Mouse (Mus musculus) midbrain, embryonic 11.5 days (tissue): ENCODE measurements around the gene Cyp27b1. TPM values are rescaled to one million over a fixed set of nuclear protein-coding genes. Genes with fewer than 3 reads are reported as not detected.
"Not testable (repeated sequence)": the region's sequence is repeated elsewhere in the genome, so short reads cannot be mapped to it uniquely, and the experiment has no call there.

Source experiments
- ATAC-seq: fragments of 200-750 bp; cut with Nextera tagmentation; 2 replicates; pipeline ENCODE4 v1.8.0; 2017; ENCODE audit warnings: moderate TSS enrichment, moderate library complexity; ENCODE audit not compliant: low FRiP score
- DNase-seq: peaks from one replicate; pipeline ENCODE4 v3.0.0; 2015; ENCODE audit warnings: low spot score; ENCODE audit errors: missing footprints
- H3K27ac ChIP-seq: fragments of 300-500 bp; sonication (generic); 2 replicates; pipeline ENCODE4 v1.5.1; 2014; ENCODE audit warnings: low read depth, low read length
- H3K27me3 ChIP-seq: fragments of 300-500 bp; sonication (generic); 2 replicates; pipeline ENCODE4 v1.6.1; 2014; ENCODE audit warnings: mild to moderate bottlenecking, low read length, moderate library complexity, mixed read lengths; ENCODE audit not compliant: control insufficient read depth, insufficient read depth
- H3K36me3 ChIP-seq: fragments of 300-500 bp; sonication (generic); 2 replicates; pipeline ENCODE4 v1.6.1; 2014; ENCODE audit warnings: mild to moderate bottlenecking, low read length, moderate library complexity, mixed read lengths; ENCODE audit not compliant: control insufficient read depth, insufficient read depth
- H3K4me1 ChIP-seq: fragments of 300-500 bp; sonication (generic); 2 replicates; pipeline ENCODE4 v1.6.1; 2014; ENCODE audit warnings: low read length; ENCODE audit not compliant: control insufficient read depth, insufficient read depth
- H3K4me2 ChIP-seq: fragments of 300-500 bp; sonication (generic); 2 replicates; pipeline ENCODE4 v1.6.1; 2014; ENCODE audit warnings: mild to moderate bottlenecking, moderate library complexity
- H3K4me3 ChIP-seq: fragments of 300-500 bp; sonication (generic); 2 replicates; pipeline ENCODE4 v1.5.1; 2014; ENCODE audit warnings: low read depth, low read length
- H3K9ac ChIP-seq: fragments of 300-500 bp; sonication (generic); 2 replicates; pipeline ENCODE4 v1.6.1; 2014; ENCODE audit warnings: low read length
- H3K9me3 ChIP-seq: fragments of 300-500 bp; sonication (generic); 2 replicates; pipeline ENCODE4 v1.6.1; 2016; ENCODE audit warnings: low read length; ENCODE audit not compliant: control insufficient read depth
- WGBS: fragments of 180-500 bp; shearing (Covaris S2); extraction: QIAGEN DNeasy Blood & Tissue Kit; methylation state at CpG from one replicate; pipeline ENCODE4 v1.1.7; 2014; 5-methylcytosine and 5-hydroxymethylcytosine counted together
- polyA plus RNA-seq: library from polyadenylated mRNA; unstranded; fragments of >200 nt; fragmentation: Nextera tagmentation; extraction: Ambion mirVana; gene quantifications from 2 replicates; pipeline ENCODE4 v1.2.1, GENCODE M21; 2014

Gene Cyp27b1
- polyA plus RNA-seq, 1 experiment from 2014 or later, result not detected

DNA sequence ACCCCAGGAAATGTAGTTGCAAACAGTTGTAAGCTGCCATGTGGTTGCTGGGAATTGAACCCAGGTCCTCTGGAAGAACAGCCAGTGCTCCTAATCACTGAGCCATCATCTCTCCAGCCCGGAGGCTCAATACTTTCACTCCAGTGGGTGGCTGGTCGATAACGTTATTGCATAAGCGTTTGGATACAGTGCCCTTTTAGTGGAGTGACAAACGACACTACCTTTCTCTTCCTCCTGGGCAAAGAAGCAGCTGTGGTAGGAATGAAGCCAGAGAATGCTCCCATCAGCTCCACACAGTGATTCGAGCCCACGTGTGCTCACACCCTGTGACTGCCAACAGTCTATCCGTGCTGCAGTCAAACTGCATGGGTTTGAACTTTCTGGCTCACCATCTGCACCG, 23.2 kb downstream of the Cyp27b1 start:
- ATAC-seq (no peak), DNase-seq (no peak)
- H3K4me3 ChIP-seq, result peak overlapping the region; percentile 63
- H3K27ac ChIP-seq, result no peak overlapping the region
- H3K9ac ChIP-seq, result peak overlapping the region; percentile 77
- H3K27me3 ChIP-seq, result no peaks in the 10 kb centered on the region
- H3K36me3 ChIP-seq, result peaks cover 15% of the 10 kb centered on the region
- peaks cover 14% of the 10 kb centered on the region for H3K4me1 ChIP-seq
- WGBS, result 82% methylated on average over 9 of the region's 9 CpGs
- H3K4me2 ChIP-seq, result peak overlapping the region; percentile 79
- H3K9me3 ChIP-seq, result no peaks in the 10 kb centered on the region

- DNase-seq, H3K27ac ChIP-seq, H3K9ac ChIP-seq, H3K27me3 ChIP-seq, H3K4me3 ChIP-seq, ATAC-seq, H3K36me3 ChIP-seq, H3K4me2 ChIP-seq, H3K9me3 ChIP-seq: not testable (repeated sequence)
- 88% methylated on average over 4 of the region's 4 CpGs for WGBS
- peaks cover 14% of the 10 kb centered on the region for H3K4me1 ChIP-seq
These were observed 24.2 kb downstream of the Cyp27b1 start for GRCm38 (mm10) chr10:127072270-127072669.

DNA sequence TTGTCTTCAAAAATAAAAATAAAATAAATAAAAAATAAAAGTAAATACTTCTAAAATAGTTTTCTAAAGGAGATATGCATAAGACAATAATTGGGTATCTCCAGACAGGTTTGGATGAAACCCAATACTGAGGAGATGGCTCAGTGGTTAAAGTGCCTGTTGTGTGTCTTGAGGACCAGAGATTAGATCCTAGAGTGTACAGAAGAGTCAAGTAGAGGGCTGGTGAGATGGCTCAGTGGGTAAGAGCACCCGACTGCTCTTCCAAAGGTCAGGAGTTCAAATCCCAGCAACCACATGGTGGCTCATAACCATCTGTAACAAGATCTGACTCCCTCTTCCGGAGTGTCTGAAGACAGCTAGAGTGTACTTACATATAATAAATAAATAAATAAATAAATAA, 24.9 kb downstream of the Cyp27b1 start:
- H3K9ac ChIP-seq, ATAC-seq, H3K9me3 ChIP-seq, H3K27ac ChIP-seq, DNase-seq, H3K36me3 ChIP-seq, H3K4me2 ChIP-seq, H3K4me3 ChIP-seq, H3K27me3 ChIP-seq: not testable (repeated sequence)
- peaks cover 17% of the 10 kb centered on the region for H3K4me1 ChIP-seq
- WGBS, result 85% methylated on average over 2 of the region's 2 CpGs

- 97% methylated on average over 1 of the region's 1 CpGs for WGBS
- no peak for ATAC-seq
These were observed 25.9 kb downstream of the Cyp27b1 start for GRCm38 (mm10) chr10:127073981-127074380.

DNA sequence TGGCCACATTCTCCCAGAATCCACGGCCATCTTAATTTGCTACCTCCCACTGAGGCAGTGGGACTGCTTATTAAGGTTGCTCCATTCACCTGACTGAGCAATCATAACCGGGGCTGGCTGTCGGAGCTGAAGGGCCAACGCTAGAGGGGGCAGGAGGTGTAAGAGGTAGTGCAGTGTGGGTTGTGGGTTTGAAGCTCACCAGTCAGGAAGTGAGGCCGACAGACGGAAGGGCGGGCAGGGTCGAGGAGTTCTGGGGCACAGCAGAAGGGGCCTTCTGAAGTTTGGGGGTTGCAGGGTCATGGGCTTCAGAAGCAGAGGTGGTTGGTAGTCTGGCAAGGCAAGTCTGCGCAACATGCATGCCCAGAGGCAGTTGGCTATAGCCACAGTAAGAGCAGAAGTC, 27.0 kb downstream of the Cyp27b1 start, which contains the start of gene Agap2:
Agap2 (plus strand) TSS at position 205 of the 400 bp plus-strand sequence.
- peaks cover 9% of the 10 kb centered on the region for H3K27me3 ChIP-seq
- DNase-seq, result no peak
- H3K27ac ChIP-seq, result no peak within 1 kb of the TSS
- peaks cover 15% of the 10 kb centered on the region for H3K4me1 ChIP-seq
- WGBS, result 68% methylated on average over 9 of the region's 9 CpGs
- ATAC-seq, result no peak
- H3K4me2 ChIP-seq, result no peak within 1 kb of the TSS
- no peaks in the 10 kb centered on the region for H3K9me3 ChIP-seq
- no peak within 1 kb of the TSS for H3K9ac ChIP-seq
- H3K36me3 ChIP-seq, result no peaks in the 10 kb centered on the region
- H3K4me3 ChIP-seq, result no peak within 1 kb of the TSS

More at GRCm38 (mm10) chr10:127073981-127074380, 25.9 kb downstream of the Cyp27b1 start:
- Histone ChIP-seq H3K4me3 (no peak overlapping the region), H3K4me1 (peaks cover 18% of the 10 kb centered on the region), H3K9me3 (no peaks in the 10 kb centered on the region), H3K9ac (no peak overlapping the region), H3K27me3 (no peaks in the 10 kb centered on the region), H3K27ac (no peak overlapping the region), H3K4me2 (no peak overlapping the region), H3K36me3 (no peaks in the 10 kb centered on the region)
- no peak for DNase-seq

- Histone ChIP-seq H3K9ac (no peak overlapping the region), H3K36me3 (no peaks in the 10 kb centered on the region), H3K27me3 (peaks cover 15% of the 10 kb centered on the region), H3K27ac (no peak overlapping the region), H3K4me2 (no peak overlapping the region), H3K9me3 (no peaks in the 10 kb centered on the region), H3K4me1 (peaks cover 19% of the 10 kb centered on the region), H3K4me3 (no peak overlapping the region)
- ATAC-seq, result no peak
- 83% methylated on average over 8 of the region's 8 CpGs for WGBS
- DNase-seq, result no peak
These were observed 27.6 kb downstream of the Cyp27b1 start for GRCm38 (mm10) chr10:127075651-127076050.

GRCm38 (mm10) chr10:127076082-127076481, 28.0 kb downstream of the Cyp27b1 start:
- Histone ChIP-seq H3K9ac (no peak overlapping the region), H3K4me1 (peaks cover 24% of the 10 kb centered on the region), H3K27me3 (peaks cover 19% of the 10 kb centered on the region), H3K9me3 (no peaks in the 10 kb centered on the region), H3K27ac (no peak overlapping the region), H3K4me2 (no peak overlapping the region), H3K4me3 (no peak overlapping the region), H3K36me3 (no peaks in the 10 kb centered on the region)
- ATAC-seq (no peak), DNase-seq (no peak)
- WGBS, result 57% methylated on average over 4 of the region's 4 CpGs

GRCm38 (mm10) chr10:127077515-127077914, 29.5 kb downstream of the Cyp27b1 start:
- ATAC-seq (no peak), DNase-seq (peak; percentile 81)
- Histone ChIP-seq H3K27me3 (peaks cover 30% of the 10 kb centered on the region), H3K27ac (no peak overlapping the region; the same call in 1 of the 2 replicates), H3K9ac (no peak overlapping the region), H3K4me1 (peaks cover 32% of the 10 kb centered on the region), H3K4me2 (0 out of 2 replicates have a peak overlapping the region, but pooled peaks have one; percentile 10), H3K36me3 (no peaks in the 10 kb centered on the region), H3K9me3 (no peaks in the 10 kb centered on the region), H3K4me3 (no peak overlapping the region)
- WGBS, result 4% methylated on average over 10 of the region's 10 CpGs

- WGBS, result 1% methylated on average over 12 of the region's 12 CpGs
- no peaks in the 10 kb centered on the region for H3K9me3 ChIP-seq
- no peak overlapping the region for H3K27ac ChIP-seq
- ATAC-seq (peak; percentile 33; the same call in 1 of the 2 replicates), DNase-seq (peak; percentile 98)
- H3K4me1 ChIP-seq, result peaks cover 33% of the 10 kb centered on the region
- no peaks in the 10 kb centered on the region for H3K36me3 ChIP-seq
- peak overlapping the region; percentile 68 for H3K4me3 ChIP-seq
- peaks cover 35% of the 10 kb centered on the region for H3K27me3 ChIP-seq
- no peak overlapping the region for H3K9ac ChIP-seq
- peak overlapping the region; percentile 100 for H3K4me2 ChIP-seq
These were observed 30.1 kb downstream of the Cyp27b1 start for GRCm38 (mm10) chr10:127078001-127078676.
